Mouse (Mus musculus) hindbrain, embryonic 11.5 days (tissue): Measurements from ENCODE around the gene Zfp811. TPM values are rescaled to one million over a fixed set of nuclear protein-coding genes. Genes with fewer than 3 reads are reported as not detected.

Experiments used
- polyA plus RNA-seq: library from polyadenylated mRNA; unstranded; fragments of >200 nt; fragmentation: Nextera tagmentation; extraction: Ambion mirVana; gene quantifications from 2 replicates; pipeline ENCODE4 v1.2.1, GENCODE M21; 2014

Zfp811 gene
- polyA plus RNA-seq, 1 experiment from 2014 or later: 49.1 TPM

Other genes starting within 250 kb of the Zfp811 start
- gene Cyp4f37, start 188.6 kb downstream of the Zfp811 start, polyA plus RNA-seq: not detected in 2 replicates
- not detected in 2 replicates for gene Cyp4f40, start 151.0 kb downstream of the Zfp811 start, polyA plus RNA-seq
- gene Cyp4f15, start 124.3 kb downstream of the Zfp811 start, polyA plus RNA-seq: 0.43 and 0.66 TPM in 2 replicates
- 38.3 and 56.8 TPM in 2 replicates for gene Zfp871, start 21.6 kb downstream of the Zfp811 start, polyA plus RNA-seq
- gene Zfp799, start 20.3 kb upstream of the Zfp811 start, polyA plus RNA-seq: 20.3 and 24.4 TPM in 2 replicates
- gene Zfp870, start 81.7 kb upstream of the Zfp811 start, polyA plus RNA-seq: 8.6 and 10.0 TPM in 2 replicates
- gene Cyp4f14, start 107.4 kb upstream of the Zfp811 start, polyA plus RNA-seq: not detected in 2 replicates
- 3.1 and 5.5 TPM in 2 replicates for gene Cyp4f13, start 137.5 kb upstream of the Zfp811 start, polyA plus RNA-seq
- gene Zfp472, start 155.9 kb upstream of the Zfp811 start, polyA plus RNA-seq: 13.4 TPM in 2 replicates
- gene Zfp952, start 183.2 kb upstream of the Zfp811 start, polyA plus RNA-seq: 18.5 and 18.6 TPM in 2 replicates
- 20.6 and 24.5 TPM in 2 replicates for gene Zfp763, start 223.5 kb upstream of the Zfp811 start, polyA plus RNA-seq